ENCODE assay signal across 13 mouse cellular contexts in genomic region chr7:122622125-122622774, GRCm38 (mm10). TPM values are rescaled to one million over a fixed set of nuclear protein-coding genes. Genes with fewer than 3 reads are reported as not detected.
DNase-seq lines count a peak whose midpoint lies in the region; ATAC-seq and TF ChIP-seq lines count a peak whose summit lies in the region.
"Had no signal": no experiment of that assay in that cellular context is flagged by ENCODE, and none has a peak within 500 bp of the region (broad histone marks: within the 10 kb centered on the region; RNA-seq: fewer than 3 reads in every experiment).

No protein-coding gene starts in this region.

- H3K4me3 ChIP-seq in left cerebral cortex, adult 2 months, result no peak overlapping the region
- no peak overlapping the region for H3K4me3 ChIP-seq in hindbrain, embryonic 15.5 days

- peak; percentile 77 for ATAC-seq in hindbrain, embryonic 15.5 days (ENCODE audit: low FRiP score, low read depth)
- ATAC-seq: activated CD4-positive, CD25-positive, alpha-beta regulatory T cell, adult 4 months had no signal

- H3K9ac ChIP-seq in hindbrain, embryonic 15.5 days, result no peak overlapping the region
- H3K9ac ChIP-seq: lung, embryonic 14.5 days had no signal

- peaks cover 17% of the 10 kb centered on the region for H3K4me1 ChIP-seq in hindbrain, embryonic 15.5 days (replicated peaks)

- TF ChIP-seq CTCF in left cerebral cortex, adult 2 months (IDR thresholded peaks at IDR 0.05), result no peak

- WGBS in hindbrain, embryonic 15.5 days, result 18% methylated on average over 9 of the region's 9 CpGs

- intact Hi-C loops in left cerebral cortex, adult 2 months (cut with DNase I), result no loop called here

- H3K4me2 ChIP-seq in hindbrain, embryonic 15.5 days, result no peak overlapping the region
- H3K4me2 ChIP-seq: lung, embryonic 14.5 days had no signal

- no peaks in the 10 kb centered on the region for H3K27me3 ChIP-seq in hindbrain, embryonic 15.5 days

- H3K9me3 ChIP-seq in hindbrain, embryonic 15.5 days, result no peaks in the 10 kb centered on the region

- peak overlapping the region; percentile 44 for H3K27ac ChIP-seq in left cerebral cortex, adult 2 months
- H3K27ac ChIP-seq in hindbrain, embryonic 15.5 days (replicated peaks), result peak overlapping the region; percentile 57

- DNase-seq in left cerebral cortex, adult 2 months (ENCODE audit: extremely low spot score in 1 of 2, low spot score in 2 of 2), result no peak
- no peak for DNase-seq in left cerebral cortex, adult 8-10 months (ENCODE audit: low spot score in 2 of 2)
- peak; percentile 71 to 77 for DNase-seq in cerebellum, postnatal 14 days
- DNase-seq in retina, postnatal 7 days (ENCODE audit: low read depth, low spot score), result peak; percentile 57
- no peak for DNase-seq in frontal cortex, postnatal 36 days (ENCODE audit: low spot score in 2 of 2)
- DNase-seq in adipocyte (ENCODE audit: low spot score), result no peak
- DNase-seq: gastrocnemius, postnatal 10 days; heart, postnatal 10 days; kidney, postnatal 14 days; lung, embryonic 14.5 days; spleen, adult 18-20 months had no signal

- no peaks in the 10 kb centered on the region for H3K36me3 ChIP-seq in hindbrain, embryonic 15.5 days

RNA-seq across cellular contexts. Expression of gene Cacng3, which starts 48.0 kb away (rescaled TPM):
- 100 to 1,000 TPM; 139 to 151 TPM for total RNA-seq in left cerebral cortex, adult 2 months (2021)
- 100 to 1,000 TPM; 124 to 137 (median 129) TPM for total RNA-seq in left cerebral cortex, adult 8-10 months (2022)
- 22.3 and 24.8 TPM in 2 replicates for polyA plus RNA-seq in hindbrain, embryonic 15.5 days (2015; fragmentation: Nextera tagmentation; extraction: Ambion mirVana)
- polyA plus RNA-seq: activated CD4-positive, CD25-positive, alpha-beta regulatory T cell, adult 4 months had no signal

Comparison
In these comparisons a context has a peak if more than half of its experiments do, and no peak if none do; other contexts are left out.
1. DNase-seq: peak in cerebellum, postnatal 14 days (2 of 2) and retina, postnatal 7 days (single experiment); none in left cerebral cortex, adult 2 months (0 of 2), left cerebral cortex, adult 8-10 months (0 of 2), frontal cortex, postnatal 36 days (0 of 2) and adipocyte (single experiment).